Mouse (Mus musculus) skeletal muscle tissue, postnatal 0 days (tissue): Measurements from ENCODE around the gene Gm17949. TPM values are rescaled to one million over a fixed set of nuclear protein-coding genes. Genes with fewer than 3 reads are reported as not detected.

ENCODE experiments used
- polyA plus RNA-seq: library from polyadenylated mRNA; unstranded; fragments of >200 nt; fragmentation: Nextera tagmentation; extraction: Ambion mirVana; gene quantifications from 2 replicates; pipeline ENCODE4 v1.2.1, GENCODE M21; 2015

Gm17949 gene
- 0.28 and 0.33 TPM in 2 replicates for polyA plus RNA-seq

GRCm38 (mm10) chr17:57011236-57012141 lies at the start of gene Gm17949, which contains the start of gene Gtf2f1:
TSS of gene Gm17949 (plus strand) at chr17:57011469.
TSS of gene Gtf2f1 (minus strand) at chr17:57011288.

GRCm38 (mm10) chr17:56982013-56982412 lies 29.3 kb upstream of the Gm17949 start, which contains the start of gene Acer1:
TSS of gene Acer1 (minus strand) at chr17:56982126.

GRCm38 (mm10) chr17:56990115-56990746 lies 21.0 kb upstream of the Gm17949 start, which contains the start of gene Clpp:
TSS of gene Clpp (plus strand) at chr17:56990305.

GRCm38 (mm10) chr17:56997029-56997667 lies 14.1 kb upstream of the Gm17949 start, which contains the start of gene Alkbh7:
TSS of gene Alkbh7 (plus strand) at chr17:56997339.

GRCm38 (mm10) chr17:56999968-57000609 lies 11.2 kb upstream of the Gm17949 start, which contains the start of gene Pspn:
TSS of gene Pspn (minus strand) at chr17:57000018.

GRCm38 (mm10) chr17:57030931-57031660 lies 19.8 kb downstream of the Gm17949 start, which contains the start of gene Khsrp:
TSS of gene Khsrp (minus strand) at chr17:57031522.

GRCm38 (mm10) chr17:57041554-57041953 lies 30.3 kb downstream of the Gm17949 start, which contains the start of gene Slc25a41:
TSS of gene Slc25a41 (minus strand) at chr17:57041654.

GRCm38 (mm10) chr17:57058891-57059485 lies 47.7 kb downstream of the Gm17949 start, which contains the start of gene Crb3:
TSS of gene Crb3 (plus strand) at chr17:57059105.

GRCm38 (mm10) chr17:57059486-57059977 lies 48.3 kb downstream of the Gm17949 start, which contains the start of gene Slc25a23:
TSS of gene Slc25a23 (minus strand) at chr17:57059863.

Other genes starting within 250 kb of the Gm17949 start
- 19.2 and 19.3 TPM in 2 replicates for gene Dus3l, start 246.7 kb upstream of the Gm17949 start, polyA plus RNA-seq
- gene Prr22, start 241.2 kb upstream of the Gm17949 start, polyA plus RNA-seq, result 0.10 and 0.36 TPM in 2 replicates
- gene Rfx2, start 180.5 kb upstream of the Gm17949 start, polyA plus RNA-seq, result 2.9 and 3.1 TPM in 2 replicates
- gene Acsbg2, start 137.0 kb upstream of the Gm17949 start, polyA plus RNA-seq, result not detected in 2 replicates
- gene 1700061G19Rik, start 136.0 kb upstream of the Gm17949 start, polyA plus RNA-seq, result 0.06 and 0.13 TPM in 2 replicates
- 9.3 and 10.1 TPM in 2 replicates for gene Mllt1, start 76.1 kb upstream of the Gm17949 start, polyA plus RNA-seq
- gene Acer1, start 29.3 kb upstream of the Gm17949 start, polyA plus RNA-seq, result 1.7 TPM in 1 of 2 replicates, not detected in the other
- gene Clpp, start 21.2 kb upstream of the Gm17949 start, polyA plus RNA-seq, result 83.9 and 87.2 TPM in 2 replicates
- 45.7 and 47.9 TPM in 2 replicates for gene Alkbh7, start 14.1 kb upstream of the Gm17949 start, polyA plus RNA-seq
- 0.41 and 0.46 TPM in 2 replicates for gene Pspn, start 11.5 kb upstream of the Gm17949 start, polyA plus RNA-seq
- gene Gtf2f1, start 181 bp upstream of the Gm17949 start, polyA plus RNA-seq, result 28.6 and 38.6 TPM in 2 replicates
- gene Khsrp, start 20.1 kb downstream of the Gm17949 start, polyA plus RNA-seq, result 13.9 and 15.7 TPM in 2 replicates
- gene Slc25a41, start 30.2 kb downstream of the Gm17949 start, polyA plus RNA-seq, result not detected in 2 replicates
- gene Crb3, start 47.6 kb downstream of the Gm17949 start, polyA plus RNA-seq, result 0.68 and 1.1 TPM in 2 replicates
- 4.2 and 5.2 TPM in 2 replicates for gene Slc25a23, start 48.4 kb downstream of the Gm17949 start, polyA plus RNA-seq
- gene Dennd1c, start 67.0 kb downstream of the Gm17949 start, polyA plus RNA-seq, result 0.86 and 2.1 TPM in 2 replicates
- 2.0 and 3.6 TPM in 2 replicates for gene Tubb4a, start 76.3 kb downstream of the Gm17949 start, polyA plus RNA-seq
- gene Tnfsf9, start 93.9 kb downstream of the Gm17949 start, polyA plus RNA-seq, result 1.1 and 1.5 TPM in 2 replicates
- gene Cd70, start 138.3 kb downstream of the Gm17949 start, polyA plus RNA-seq, result not detected in 2 replicates
- 0.13 TPM in 1 of 2 replicates, not detected in the other for gene Tnfsf14, start 182.7 kb downstream of the Gm17949 start, polyA plus RNA-seq
- gene C3, start 216.7 kb downstream of the Gm17949 start, polyA plus RNA-seq, result 4.3 and 53.1 TPM in 2 replicates
- gene Gpr108, start 237.0 kb downstream of the Gm17949 start, polyA plus RNA-seq, result 25.9 and 31.3 TPM in 2 replicates
- 41.2 and 47.7 TPM in 2 replicates for gene Trip10, start 238.0 kb downstream of the Gm17949 start, polyA plus RNA-seq